Mouse (Mus musculus) lung, embryonic 16.5 days (tissue): Measurements from ENCODE around the gene Traf3ip3. TPM values are rescaled to one million over a fixed set of nuclear protein-coding genes. Genes with fewer than 3 reads are reported as not detected.

Source experiments
- ATAC-seq: fragments of 200-750 bp; cut with Nextera tagmentation; 2 replicates; pipeline ENCODE4 v1.8.0; 2017; ENCODE audit warnings: low read depth, mild to moderate bottlenecking, moderate library complexity
- H3K27ac ChIP-seq: fragments of 300-500 bp; sonication (generic); 2 replicates; pipeline ENCODE4 v1.5.1; 2014; ENCODE audit warnings: mild to moderate bottlenecking, control low read depth, low read length
- H3K27me3 ChIP-seq: fragments of 300-500 bp; sonication (generic); 2 replicates; pipeline ENCODE4 v1.6.1; 2014; ENCODE audit warnings: low read depth, low read length, mixed read lengths; ENCODE audit not compliant: control insufficient read depth, insufficient read depth
- H3K36me3 ChIP-seq: fragments of 300-500 bp; sonication (generic); 2 replicates; pipeline ENCODE4 v1.6.1; 2014; ENCODE audit warnings: low read length; ENCODE audit not compliant: control insufficient read depth, insufficient read depth
- H3K4me1 ChIP-seq: fragments of 300-500 bp; sonication (generic); replicated peaks from 2 replicates; pipeline ENCODE4 v1.6.1; 2014; ENCODE audit warnings: low read length, mixed read lengths; ENCODE audit not compliant: control insufficient read depth, insufficient read depth
- H3K4me2 ChIP-seq: fragments of 300-500 bp; sonication (generic); 2 replicates; pipeline ENCODE4 v1.6.1; 2014; ENCODE audit warnings: low read depth, low read length, control low read depth
- H3K4me3 ChIP-seq: fragments of 300-500 bp; sonication (generic); 2 replicates; pipeline ENCODE4 v1.5.1; 2014; ENCODE audit warnings: mild to moderate bottlenecking, low read length, control low read depth
- H3K9ac ChIP-seq: fragments of 300-500 bp; sonication (generic); 2 replicates; pipeline ENCODE4 v1.6.1; 2014; ENCODE audit warnings: low read length, control low read depth
- H3K9me3 ChIP-seq: fragments of 300-500 bp; sonication (generic); 2 replicates; pipeline ENCODE4 v1.6.1; 2016; ENCODE audit warnings: low read length; ENCODE audit not compliant: control insufficient read depth
- WGBS: fragments of 180-500 bp; shearing (Covaris S2); extraction: QIAGEN DNeasy Blood & Tissue Kit; methylation state at CpG from one replicate; pipeline ENCODE4 v1.1.7; 2014; 5-methylcytosine and 5-hydroxymethylcytosine counted together
- polyA plus RNA-seq: library from polyadenylated mRNA; unstranded; fragments of >200 nt; fragmentation: Nextera tagmentation; extraction: Ambion mirVana; gene quantifications from 2 replicates; pipeline ENCODE4 v1.2.1, GENCODE M21; 2015

Gene Traf3ip3
- polyA plus RNA-seq, 1 experiment from 2014 or later = 3.2 TPM

DNA sequence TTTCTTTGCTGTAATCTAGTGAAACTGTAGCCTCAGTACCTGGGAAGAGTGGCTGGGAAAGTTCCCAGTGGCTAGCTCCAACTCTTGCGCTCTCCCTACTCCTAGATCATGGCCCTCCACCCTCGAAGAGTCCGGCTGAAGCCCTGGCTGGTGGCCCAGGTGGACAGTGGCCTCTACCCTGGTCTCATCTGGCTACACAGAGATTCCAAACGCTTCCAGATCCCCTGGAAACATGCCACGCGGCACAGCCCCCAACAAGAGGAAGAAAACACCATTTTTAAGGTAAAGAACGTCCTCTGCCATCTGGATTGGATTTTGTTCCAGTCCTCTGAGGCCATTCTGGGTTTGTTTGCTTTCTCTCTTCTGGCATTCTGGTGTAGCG is 44.4 kb downstream of the Traf3ip3 start:
- Histone ChIP-seq H3K36me3 (no peaks in the 10 kb centered on the region), H3K9ac (no peak overlapping the region), H3K4me3 (no peak overlapping the region), H3K27ac (no peak overlapping the region), H3K27me3 (peaks cover 18% of the 10 kb centered on the region), H3K4me2 (no peak overlapping the region), H3K4me1 (peaks cover 13% of the 10 kb centered on the region), H3K9me3 (no peaks in the 10 kb centered on the region)
- 73% methylated on average over 8 of the region's 8 CpGs for WGBS
- no peak for ATAC-seq

GRCm38 (mm10) chr1:193156316-193157110 is 45.0 kb downstream of the Traf3ip3 start:
- no peak for ATAC-seq
- Histone ChIP-seq H3K27me3 (peaks cover 21% of the 10 kb centered on the region), H3K9ac (no peak overlapping the region), H3K4me3 (no peak overlapping the region), H3K27ac (no peak overlapping the region), H3K4me1 (peaks cover 13% of the 10 kb centered on the region), H3K9me3 (no peaks in the 10 kb centered on the region), H3K4me2 (no peak overlapping the region), H3K36me3 (no peaks in the 10 kb centered on the region)
- WGBS = 60% methylated on average over 15 of the region's 15 CpGs

GRCm38 (mm10) chr1:193153561-193153960 is 47.9 kb downstream of the Traf3ip3 start:
- H3K4me3 ChIP-seq = peak overlapping the region; percentile 53
- peak overlapping the region; percentile 65 for H3K27ac ChIP-seq
- H3K9me3 ChIP-seq = no peaks in the 10 kb centered on the region
- H3K27me3 ChIP-seq = peaks cover 21% of the 10 kb centered on the region
- WGBS = 24% methylated on average over 16 of the region's 16 CpGs
- H3K9ac ChIP-seq = peak overlapping the region; percentile 63
- H3K36me3 ChIP-seq = no peaks in the 10 kb centered on the region
- H3K4me2 ChIP-seq = peak overlapping the region; percentile 57
- peaks cover 8% of the 10 kb centered on the region; the same call in 1 of the 2 replicates for H3K4me1 ChIP-seq
- ATAC-seq = peak; percentile 56

- Histone ChIP-seq H3K27me3 (peaks cover 21% of the 10 kb centered on the region), H3K4me2 (peak within 1 kb of the TSS; percentile 57), H3K4me1 (peaks cover 8% of the 10 kb centered on the region; the same call in 1 of the 2 replicates), H3K4me3 (peak within 1 kb of the TSS; percentile 53), H3K9ac (peak within 1 kb of the TSS; percentile 63), H3K36me3 (no peaks in the 10 kb centered on the region), H3K9me3 (no peaks in the 10 kb centered on the region), H3K27ac (peak within 1 kb of the TSS; percentile 65)
- ATAC-seq = peak; percentile 98
- WGBS = under 1% methylated on average over 29 of the region's 30 CpGs
Measured at GRCm38 (mm10) chr1:193152872-193153271, 48.6 kb downstream of the Traf3ip3 start, which contains the start of gene Irf6. Irf6 (plus strand) TSS chr1:193153111.

DNA sequence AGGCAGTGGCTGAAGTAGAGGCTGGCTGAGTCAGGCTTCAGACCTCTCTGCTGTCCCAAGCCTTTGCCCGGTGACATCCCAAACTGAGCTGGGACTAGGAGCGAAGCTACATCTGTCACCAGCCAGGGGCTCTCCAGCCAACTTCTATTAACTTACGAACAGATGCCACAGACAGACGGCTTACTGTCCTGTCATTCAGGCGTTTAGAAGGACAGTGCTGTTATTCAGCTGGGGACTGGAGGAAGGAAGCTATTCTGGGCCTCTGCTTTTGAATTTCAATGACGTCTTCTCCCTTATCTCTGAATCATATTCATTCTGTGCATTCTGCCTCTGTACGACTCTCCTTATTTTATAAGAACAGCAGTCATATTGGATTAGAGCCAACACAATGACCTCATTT is 50.4 kb downstream of the Traf3ip3 start:
- Histone ChIP-seq H3K4me2 (no peak overlapping the region), H3K27ac (no peak overlapping the region)

GRCm38 (mm10) chr1:193149231-193149630 is 52.3 kb downstream of the Traf3ip3 start:
- H3K36me3 ChIP-seq = no peaks in the 10 kb centered on the region
- no peak overlapping the region for H3K4me2 ChIP-seq
- H3K9ac ChIP-seq = no peak overlapping the region
- ATAC-seq = no peak
- H3K4me3 ChIP-seq = no peak overlapping the region
- H3K27ac ChIP-seq = no peak overlapping the region
- 53% methylated on average over 3 of the region's 3 CpGs for WGBS
- H3K9me3 ChIP-seq = no peaks in the 10 kb centered on the region
- H3K4me1 ChIP-seq = peaks cover 8% of the 10 kb centered on the region; the same call in 1 of the 2 replicates
- H3K27me3 ChIP-seq = peaks cover 18% of the 10 kb centered on the region

More for the DNA sequence above, 50.4 kb downstream of the Traf3ip3 start:
- Histone ChIP-seq H3K27me3 (peaks cover 21% of the 10 kb centered on the region), H3K9ac (no peak overlapping the region), H3K9me3 (no peaks in the 10 kb centered on the region), H3K36me3 (no peaks in the 10 kb centered on the region), H3K4me1 (peaks cover 8% of the 10 kb centered on the region; the same call in 1 of the 2 replicates), H3K4me3 (no peak overlapping the region)
- ATAC-seq = no peak
- WGBS = 30% methylated on average over 7 of the region's 7 CpGs

- H3K27ac ChIP-seq = no peak overlapping the region
- no peaks in the 10 kb centered on the region for H3K9me3 ChIP-seq
- no peak overlapping the region for H3K4me3 ChIP-seq
- H3K36me3 ChIP-seq = no peaks in the 10 kb centered on the region
- 0 out of 2 replicates have a peak, but pooled peaks cover 5% of the 10 kb centered on the region for H3K4me1 ChIP-seq
- no peak overlapping the region for H3K9ac ChIP-seq
- H3K4me2 ChIP-seq = no peak overlapping the region
- no peaks in the 10 kb centered on the region for H3K27me3 ChIP-seq
- WGBS = 70% methylated on average over 1 of the region's 1 CpGs
- no peak for ATAC-seq
Measured at GRCm38 (mm10) chr1:193146416-193146815, 55.1 kb downstream of the Traf3ip3 start.

DNA sequence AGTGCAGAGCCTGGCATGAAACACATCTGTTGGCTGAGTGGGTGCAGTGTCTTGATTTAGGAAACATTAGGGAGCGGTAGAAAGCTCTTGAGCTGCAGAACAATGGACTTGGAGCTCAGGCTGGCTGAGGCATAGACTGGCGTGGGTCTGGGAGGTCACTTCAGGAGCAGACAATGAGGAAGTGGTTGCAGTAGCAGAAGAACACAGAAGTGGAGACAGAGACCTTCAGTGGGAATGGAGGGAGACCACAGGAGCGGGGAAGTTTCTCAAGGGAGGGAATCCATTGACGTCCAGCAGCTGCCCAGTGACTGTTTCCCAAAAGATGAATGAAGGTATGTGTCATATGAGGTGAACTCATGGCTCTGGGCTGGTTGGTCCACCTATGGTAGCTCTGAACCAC is 56.4 kb downstream of the Traf3ip3 start:
- 58% methylated on average over 4 of the region's 4 CpGs for WGBS

DNA sequence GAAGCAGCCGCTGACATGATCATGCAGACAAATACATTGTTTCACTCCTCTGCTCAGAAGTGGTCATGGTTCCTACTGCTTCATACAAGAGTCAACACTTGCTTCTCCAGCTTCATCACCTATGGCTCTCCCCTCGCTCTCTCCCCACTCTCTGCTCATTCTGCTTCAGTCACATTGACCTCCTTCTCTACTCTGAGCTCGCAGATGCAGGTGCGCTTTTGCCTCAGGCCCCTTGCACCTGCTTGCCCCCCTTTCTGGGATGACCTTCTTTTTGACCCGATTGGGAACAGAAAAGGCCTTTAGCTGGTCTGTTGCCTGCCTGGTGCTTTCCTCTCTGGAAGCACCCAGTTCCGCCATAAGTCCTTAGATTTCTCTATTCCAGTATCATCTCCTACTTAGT is 57.0 kb downstream of the Traf3ip3 start:
- Histone ChIP-seq H3K27ac (no peak overlapping the region), H3K4me3 (no peak overlapping the region), H3K9ac (no peak overlapping the region), H3K4me2 (no peak overlapping the region), H3K9me3 (no peaks in the 10 kb centered on the region), H3K27me3 (no peaks in the 10 kb centered on the region), H3K36me3 (no peaks in the 10 kb centered on the region), H3K4me1 (no peaks in the 10 kb centered on the region)
- WGBS = 81% methylated on average over 6 of the region's 6 CpGs
- no peak for ATAC-seq

More for the DNA sequence above, 56.4 kb downstream of the Traf3ip3 start:
- Histone ChIP-seq H3K4me3 (no peak overlapping the region), H3K9me3 (no peaks in the 10 kb centered on the region), H3K36me3 (no peaks in the 10 kb centered on the region), H3K9ac (no peak overlapping the region), H3K27me3 (no peaks in the 10 kb centered on the region), H3K4me2 (no peak overlapping the region), H3K4me1 (no peaks in the 10 kb centered on the region), H3K27ac (no peak overlapping the region)
- ATAC-seq = no peak
